ENCODE assay signal across 24 mouse cellular contexts in genomic region chr6:140200322-140200721, GRCm38 (mm10).
DNase-seq lines count a peak whose midpoint lies in the region; ATAC-seq and TF ChIP-seq lines count a peak whose summit lies in the region.
"Had no signal": no experiment of that assay in that cellular context is flagged by ENCODE, and none has a peak within 500 bp of the region (broad histone marks: within the 10 kb centered on the region; RNA-seq: fewer than 3 reads in every experiment).

No protein-coding gene starts in this region.

- H3K4me1 ChIP-seq in lung, embryonic 14.5 days (ENCODE audit: insufficient read depth), result no peaks in the 10 kb centered on the region
- H3K4me1 ChIP-seq in lung, postnatal 0 days (ENCODE audit: insufficient read depth, low read depth, low read length), result no peaks in the 10 kb centered on the region
- H3K4me1 ChIP-seq: forebrain, embryonic 10.5 days; forebrain, embryonic 13.5 days; heart, embryonic 15.5 days; hindbrain, embryonic 12.5 days; hindbrain, embryonic 15.5 days had no signal

- no peak for TF ChIP-seq CTCF in lung, embryonic 14.5 days (IDR thresholded peaks at IDR 0.05; ENCODE audit: low read depth)
- TF ChIP-seq CTCF in lung, postnatal 0 days (IDR thresholded peaks at IDR 0.05), result no peak

- TF ChIP-seq EP300 in lung, postnatal 0 days (IDR thresholded peaks at IDR 0.05), result no peak

- no peak overlapping the region for H3K9ac ChIP-seq in lung, embryonic 14.5 days
- H3K9ac ChIP-seq in lung, postnatal 0 days (replicated peaks; ENCODE audit: low read depth), result no peak overlapping the region
- H3K9ac ChIP-seq: forebrain, embryonic 13.5 days; heart, embryonic 12.5 days; heart, embryonic 15.5 days; hindbrain, embryonic 12.5 days; hindbrain, embryonic 15.5 days had no signal

- no peak overlapping the region for H3K27ac ChIP-seq in lung, embryonic 14.5 days (ENCODE audit: low read depth)
- H3K27ac ChIP-seq in lung, postnatal 0 days (ENCODE audit: low read length), result no peak overlapping the region
- H3K27ac ChIP-seq: forebrain, embryonic 10.5 days; forebrain, embryonic 13.5 days; heart, embryonic 15.5 days; hindbrain, embryonic 12.5 days; hindbrain, embryonic 15.5 days had no signal

- H3K4me3 ChIP-seq in lung, embryonic 14.5 days (ENCODE audit: low read depth, low read length), result no peak overlapping the region
- no peak overlapping the region for H3K4me3 ChIP-seq in lung, postnatal 0 days (ENCODE audit: low read depth, low read length)
- H3K4me3 ChIP-seq: forebrain, embryonic 10.5 days; forebrain, embryonic 13.5 days; heart, embryonic 12.5 days; heart, embryonic 15.5 days; hindbrain, embryonic 12.5 days; hindbrain, embryonic 15.5 days had no signal

- H3K9me3 ChIP-seq in lung, embryonic 14.5 days (ENCODE audit: low read depth, low read length), result no peaks in the 10 kb centered on the region
- no peaks in the 10 kb centered on the region for H3K9me3 ChIP-seq in lung, postnatal 0 days (ENCODE audit: low read length)
- H3K9me3 ChIP-seq: forebrain, embryonic 10.5 days; forebrain, embryonic 13.5 days; heart, embryonic 12.5 days; heart, embryonic 15.5 days; hindbrain, embryonic 12.5 days; hindbrain, embryonic 15.5 days had no signal

- 43% methylated on average over 5 of the region's 5 CpGs for WGBS in lung, embryonic 14.5 days
- WGBS in lung, postnatal 0 days, result 42% methylated on average over 5 of the region's 5 CpGs

- DNase-seq in lung, embryonic 14.5 days, result peak; percentile 87
- DNase-seq in lung, postnatal 14 days, result no peak
- peak; percentile 14 for DNase-seq in lung, postnatal 0 days (ENCODE audit: low spot score)
- no peak for DNase-seq in lung, postnatal 36 days
- peak; percentile 13 for DNase-seq in brain, adult 2 months (ENCODE audit: low read depth, low spot score)
- no peak for DNase-seq in layer of hippocampus, postnatal 10 days (ENCODE audit: low spot score in 2 of 2)
- DNase-seq: adrenal gland, adult 8-10 months; adrenal gland, postnatal 25 days; cerebellum, adult 18-20 months; cerebellum, adult 9-10 months; cerebellum, postnatal 14 days; gastrocnemius, postnatal 10 days; gastrocnemius, postnatal 36 days; heart, postnatal 14 days had no signal

- no peak overlapping the region for H3K4me2 ChIP-seq in lung, embryonic 14.5 days
- H3K4me2 ChIP-seq in lung, postnatal 0 days (replicated peaks; ENCODE audit: low read depth, low read length), result no peak overlapping the region
- H3K4me2 ChIP-seq: forebrain, embryonic 13.5 days; heart, embryonic 12.5 days; heart, embryonic 15.5 days; hindbrain, embryonic 12.5 days; hindbrain, embryonic 15.5 days had no signal

- no peaks in the 10 kb centered on the region for H3K36me3 ChIP-seq in lung, embryonic 14.5 days (ENCODE audit: insufficient read depth)
- H3K36me3 ChIP-seq in lung, postnatal 0 days (ENCODE audit: insufficient read depth, low read length), result no peaks in the 10 kb centered on the region
- H3K36me3 ChIP-seq: forebrain, embryonic 10.5 days; heart, embryonic 12.5 days; heart, embryonic 15.5 days; hindbrain, embryonic 12.5 days; hindbrain, embryonic 15.5 days had no signal

- ATAC-seq in lung, embryonic 14.5 days (ENCODE audit: insufficient read depth), result peak; percentile 76
- ATAC-seq in lung, postnatal 0 days, result no peak
- ATAC-seq in megakaryocyte-erythroid progenitor cell, adult 5-6 weeks (replicated peaks; ENCODE audit: low FRiP score, low TSS enrichment, poor library complexity, severe bottlenecking), result peak; percentile 72
- ATAC-seq: activated CD4-positive, CD25-positive, alpha-beta regulatory T cell, adult 4 months; CD4-positive, CD25-positive, alpha-beta regulatory T cell, adult 4 months; forebrain, embryonic 13.5 days; forebrain, embryonic 16.5 days had no signal

- H3K27me3 ChIP-seq in lung, embryonic 14.5 days (ENCODE audit: insufficient read depth, low read length), result no peaks in the 10 kb centered on the region
- H3K27me3 ChIP-seq in lung, postnatal 0 days (replicated peaks; ENCODE audit: insufficient read depth, low read length), result no peaks in the 10 kb centered on the region
- H3K27me3 ChIP-seq: forebrain, embryonic 13.5 days; heart, embryonic 12.5 days; heart, embryonic 15.5 days; hindbrain, embryonic 12.5 days; hindbrain, embryonic 15.5 days had no signal

Comparison
In these comparisons a context has a peak if more than half of its experiments do, and no peak if none do; other contexts are left out.
1. DNase-seq: peak in lung, embryonic 14.5 days (single experiment), lung, postnatal 0 days (single experiment) and brain, adult 2 months (single experiment); none in lung, postnatal 14 days (single experiment), lung, postnatal 36 days (single experiment) and layer of hippocampus, postnatal 10 days (0 of 2).